Mouse (Mus musculus): ENCODE results near the gene Cap2. TPM values are rescaled to one million over a fixed set of nuclear protein-coding genes. Genes with fewer than 3 reads are reported as not detected.

Gene Cap2
- polyA plus RNA-seq, 1 experiment from 2014 or later, result 6.3 TPM

- Histone ChIP-seq H3K4me1 (replicated peaks) (no peaks in the 10 kb centered on the region), H3K27ac (no peak overlapping the region), H3K4me3 (no peak overlapping the region), H3K4me2 (no peak overlapping the region), H3K9me3 (peaks cover 4% of the 10 kb centered on the region; the same call in 1 of the 2 replicates), H3K36me3 (no peaks in the 10 kb centered on the region), H3K27me3 (no peaks in the 10 kb centered on the region), H3K9ac (no peak overlapping the region)
- WGBS, result 94% methylated on average over 7 of the region's 7 CpGs
- ATAC-seq (ENCODE audit: low FRiP score), result no peak
These were observed 8.8 kb downstream of the Cap2 start for GRCm38 (mm10) chr13:46510460-46510859.

GRCm38 (mm10) chr13:46514484-46514883 lies 12.8 kb downstream of the Cap2 start:
- Histone ChIP-seq H3K9ac (no peak overlapping the region), H3K4me3 (no peak overlapping the region), H3K4me1 (replicated peaks) (no peaks in the 10 kb centered on the region), H3K27me3 (no peaks in the 10 kb centered on the region), H3K9me3 (peaks cover 4% of the 10 kb centered on the region; the same call in 1 of the 2 replicates), H3K4me2 (no peak overlapping the region), H3K27ac (no peak overlapping the region), H3K36me3 (no peaks in the 10 kb centered on the region)
- ATAC-seq (ENCODE audit: low FRiP score), result no peak
- whole genome bisulfite sequencing, result 94% methylated on average over 10 of the region's 10 CpGs

GRCm38 (mm10) chr13:46515120-46515523 lies 13.5 kb downstream of the Cap2 start:
- no peaks in the 10 kb centered on the region for H3K4me1 ChIP-seq (replicated peaks)
- 84% methylated on average over 9 of the region's 9 CpGs for WGBS
- no peak overlapping the region for H3K9ac ChIP-seq
- H3K36me3 ChIP-seq, result no peaks in the 10 kb centered on the region
- no peak overlapping the region for H3K4me3 ChIP-seq
- peaks cover 4% of the 10 kb centered on the region; the same call in 1 of the 2 replicates for H3K9me3 ChIP-seq
- ATAC-seq (ENCODE audit: low FRiP score), result no peak
- H3K4me2 ChIP-seq, result no peak overlapping the region
- H3K27ac ChIP-seq, result no peak overlapping the region
- no peaks in the 10 kb centered on the region for H3K27me3 ChIP-seq

- H3K27ac ChIP-seq, result no peak overlapping the region
- no peak overlapping the region for H3K9ac ChIP-seq
- H3K36me3 ChIP-seq, result no peaks in the 10 kb centered on the region
- no peaks in the 10 kb centered on the region for H3K27me3 ChIP-seq
- peaks cover 4% of the 10 kb centered on the region; the same call in 1 of the 2 replicates for H3K9me3 ChIP-seq
- 64% methylated on average over 10 of the region's 10 CpGs for WGBS
- H3K4me2 ChIP-seq, result no peak overlapping the region
- H3K4me3 ChIP-seq, result no peak overlapping the region
- no peaks in the 10 kb centered on the region for H3K4me1 ChIP-seq (replicated peaks)
- no peak for ATAC-seq (ENCODE audit: low FRiP score)
These were observed 13.9 kb downstream of the Cap2 start for GRCm38 (mm10) chr13:46515524-46515923.

GRCm38 (mm10) chr13:46516183-46516582 lies 14.5 kb downstream of the Cap2 start:
- no peak for ATAC-seq (ENCODE audit: low FRiP score)
- 83% methylated on average over 7 of the region's 7 CpGs for WGBS
- Histone ChIP-seq H3K4me3 (no peak overlapping the region), H3K4me1 (replicated peaks) (no peaks in the 10 kb centered on the region), H3K4me2 (no peak overlapping the region), H3K27me3 (no peaks in the 10 kb centered on the region), H3K36me3 (no peaks in the 10 kb centered on the region), H3K27ac (no peak overlapping the region), H3K9ac (no peak overlapping the region), H3K9me3 (peaks cover 4% of the 10 kb centered on the region; the same call in 1 of the 2 replicates)

- no peak overlapping the region for H3K4me3 ChIP-seq
- no peaks in the 10 kb centered on the region for H3K27me3 ChIP-seq
- WGBS, result 66% methylated on average over 4 of the region's 4 CpGs
- H3K9ac ChIP-seq, result no peak overlapping the region
- no peaks in the 10 kb centered on the region for H3K36me3 ChIP-seq
- no peak for ATAC-seq (ENCODE audit: low FRiP score)
- H3K9me3 ChIP-seq, result no peaks in the 10 kb centered on the region
- no peaks in the 10 kb centered on the region for H3K4me1 ChIP-seq (replicated peaks)
- no peak overlapping the region for H3K27ac ChIP-seq
- H3K4me2 ChIP-seq, result no peak overlapping the region
These were observed 15.6 kb downstream of the Cap2 start for GRCm38 (mm10) chr13:46517211-46517685.

GRCm38 (mm10) chr13:46521482-46521881 lies 19.8 kb downstream of the Cap2 start:
- Histone ChIP-seq H3K4me2 (no peak overlapping the region), H3K9ac (no peak overlapping the region), H3K27ac (no peak overlapping the region), H3K27me3 (no peaks in the 10 kb centered on the region), H3K4me1 (replicated peaks) (no peaks in the 10 kb centered on the region), H3K4me3 (no peak overlapping the region), H3K9me3 (no peaks in the 10 kb centered on the region), H3K36me3 (no peaks in the 10 kb centered on the region)
- ATAC-seq (ENCODE audit: low FRiP score), result no peak
- WGBS, result 80% methylated on average over 1 of the region's 1 CpGs

- Histone ChIP-seq H3K27ac (no peak overlapping the region), H3K36me3 (no peaks in the 10 kb centered on the region), H3K27me3 (no peaks in the 10 kb centered on the region), H3K4me2 (no peak overlapping the region), H3K4me3 (no peak overlapping the region), H3K9me3 (no peaks in the 10 kb centered on the region), H3K4me1 (replicated peaks) (no peaks in the 10 kb centered on the region), H3K9ac (no peak overlapping the region)
- ATAC-seq (ENCODE audit: low FRiP score), result no peak
- 70% methylated on average over 4 of the region's 4 CpGs for WGBS
These were observed 21.1 kb downstream of the Cap2 start for GRCm38 (mm10) chr13:46522798-46523197.

GRCm38 (mm10) chr13:46523235-46523634 lies 21.6 kb downstream of the Cap2 start:
- Histone ChIP-seq H3K4me1 (replicated peaks) (no peaks in the 10 kb centered on the region), H3K27ac (no peak overlapping the region), H3K9ac (no peak overlapping the region), H3K4me2 (no peak overlapping the region), H3K4me3 (no peak overlapping the region), H3K9me3 (no peaks in the 10 kb centered on the region), H3K36me3 (no peaks in the 10 kb centered on the region), H3K27me3 (no peaks in the 10 kb centered on the region)
- 69% methylated on average over 5 of the region's 5 CpGs for WGBS
- ATAC-seq (ENCODE audit: low FRiP score), result no peak

GRCm38 (mm10) chr13:46523712-46524111 lies 22.1 kb downstream of the Cap2 start:
- no peak for ATAC-seq (ENCODE audit: low FRiP score)
- H3K4me2 ChIP-seq, result no peak overlapping the region
- H3K36me3 ChIP-seq, result no peaks in the 10 kb centered on the region
- WGBS, result 81% methylated on average over 12 of the region's 12 CpGs
- no peak overlapping the region for H3K27ac ChIP-seq
- H3K4me1 ChIP-seq (replicated peaks), result no peaks in the 10 kb centered on the region
- H3K27me3 ChIP-seq, result no peaks in the 10 kb centered on the region
- H3K9ac ChIP-seq, result no peak overlapping the region
- H3K9me3 ChIP-seq, result no peaks in the 10 kb centered on the region
- H3K4me3 ChIP-seq, result no peak overlapping the region

GRCm38 (mm10) chr13:46525295-46526255 lies 23.9 kb downstream of the Cap2 start:
- no peaks in the 10 kb centered on the region for H3K9me3 ChIP-seq
- H3K27me3 ChIP-seq, result no peaks in the 10 kb centered on the region
- no peaks in the 10 kb centered on the region for H3K4me1 ChIP-seq (replicated peaks)
- no peak overlapping the region for H3K27ac ChIP-seq
- no peak overlapping the region for H3K4me3 ChIP-seq
- no peak for ATAC-seq (ENCODE audit: low FRiP score)
- no peaks in the 10 kb centered on the region for H3K36me3 ChIP-seq
- WGBS, result 90% methylated on average over 18 of the region's 18 CpGs
- H3K9ac ChIP-seq, result no peak overlapping the region
- no peak overlapping the region for H3K4me2 ChIP-seq

GRCm38 (mm10) chr13:46526645-46527044 lies 25.0 kb downstream of the Cap2 start:
- Histone ChIP-seq H3K4me3 (no peak overlapping the region), H3K9ac (no peak overlapping the region), H3K4me2 (no peak overlapping the region), H3K9me3 (no peaks in the 10 kb centered on the region), H3K36me3 (no peaks in the 10 kb centered on the region), H3K27ac (no peak overlapping the region), H3K4me1 (replicated peaks) (no peaks in the 10 kb centered on the region), H3K27me3 (no peaks in the 10 kb centered on the region)
- 87% methylated on average over 3 of the region's 3 CpGs for WGBS
- no peak for ATAC-seq (ENCODE audit: low FRiP score)

GRCm38 (mm10) chr13:46527340-46527739 lies 25.7 kb downstream of the Cap2 start:
- Histone ChIP-seq H3K4me3 (no peak overlapping the region), H3K27ac (no peak overlapping the region), H3K4me2 (no peak overlapping the region), H3K27me3 (no peaks in the 10 kb centered on the region; the same call in 1 of the 2 replicates), H3K4me1 (replicated peaks) (no peaks in the 10 kb centered on the region), H3K36me3 (no peaks in the 10 kb centered on the region), H3K9me3 (no peaks in the 10 kb centered on the region), H3K9ac (no peak overlapping the region)
- 89% methylated on average over 5 of the region's 5 CpGs for WGBS
- ATAC-seq (ENCODE audit: low FRiP score), result no peak

Measured in hindbrain, embryonic 13.5 days (tissue).